Mouse (Mus musculus) cortical plate, adult 2 months (tissue): ENCODE measurements around the gene Plg. TPM values are rescaled to one million over a fixed set of nuclear protein-coding genes. Genes with fewer than 3 reads are reported as not detected.
A peak's percentile ranks its signal among the peaks of the same experiment; 100 is the strongest.

Source experiments
- H3K27ac ChIP-seq: fragments of 200-500 bp; 2 replicates; pipeline ENCODE4 v1.5.1; 2012; ENCODE audit warnings: low read length, control low read depth, inconsistent platforms; ENCODE audit not compliant: insufficient read depth
- H3K4me1 ChIP-seq: fragments of 200-500 bp; 2 replicates; pipeline ENCODE4 v1.6.1; 2011; ENCODE audit warnings: low read length; ENCODE audit not compliant: control insufficient read depth, insufficient read depth
- H3K4me3 ChIP-seq: fragments of 200-500 bp; 2 replicates; pipeline ENCODE4 v1.5.1; 2011; ENCODE audit warnings: mild to moderate bottlenecking, low read length, control low read depth; ENCODE audit not compliant: insufficient read depth
- CTCF ChIP-seq: fragments of 200-500 bp; IDR thresholded peaks from 2 replicates; pipeline ENCODE4 v1.5.1; 2011; ENCODE audit warnings: mild to moderate bottlenecking, control low read depth, low read length; ENCODE audit not compliant: insufficient read depth; ENCODE audit errors: extremely low read depth
- POLR2A ChIP-seq: fragments of 200-500 bp; IDR thresholded peaks from 2 replicates; pipeline ENCODE4 v1.6.1; 2011; ENCODE audit warnings: mild to moderate bottlenecking, low read length, control low read depth; ENCODE audit not compliant: insufficient read depth; ENCODE audit errors: extremely low read depth
- polyA plus RNA-seq: library from polyadenylated mRNA; depleted of rRNA; stranded (reverse); fragments of >200 nt; gene quantifications from 2 replicates; pipeline ENCODE4 v1.2.3, GENCODE M21; 2012; rRNA removed

The Plg gene
- polyA plus RNA-seq, 1 experiment = 0.10 TPM

DNA sequence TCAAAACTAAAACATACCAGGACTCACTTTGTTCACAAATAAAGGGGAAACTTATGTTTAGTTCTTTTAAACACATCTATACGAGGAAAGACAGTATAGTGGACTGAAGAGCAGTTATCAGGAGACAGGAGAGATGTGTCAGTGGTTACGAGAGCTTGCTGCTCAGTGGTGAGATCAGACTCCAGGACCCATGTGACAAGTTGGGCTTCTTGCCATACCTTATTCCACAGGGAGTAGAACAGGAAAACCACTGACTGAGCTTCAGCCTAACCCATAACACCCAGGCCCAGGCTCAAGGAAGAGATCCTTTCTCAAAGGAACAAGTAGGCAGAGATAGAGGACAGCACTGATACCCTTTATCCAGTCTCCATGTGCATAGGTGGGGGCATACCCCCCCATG, 66.2 kb downstream of the Plg start:
- Histone ChIP-seq H3K4me1 (no peaks in the 10 kb centered on the region), H3K27ac (no peak overlapping the region), H3K4me3 (no peak overlapping the region)
- TF ChIP-seq CTCF = no peak
- TF ChIP-seq POLR2A = no peak

- Histone ChIP-seq H3K4me3 (no peak overlapping the region), H3K27ac (no peak overlapping the region), H3K4me1 (no peaks in the 10 kb centered on the region)
- TF ChIP-seq POLR2A (no peak), CTCF (peak; percentile 25; the same call in 1 of the 2 replicates)
Observed at GRCm38 (mm10) chr17:12451234-12451633, 72.8 kb downstream of the Plg start.

- TF ChIP-seq POLR2A (no peak), CTCF (no peak)
- Histone ChIP-seq H3K27ac (no peak overlapping the region), H3K4me1 (no peaks in the 10 kb centered on the region), H3K4me3 (no peak overlapping the region)
Observed at GRCm38 (mm10) chr17:12452862-12453531, 74.6 kb downstream of the Plg start.

DNA sequence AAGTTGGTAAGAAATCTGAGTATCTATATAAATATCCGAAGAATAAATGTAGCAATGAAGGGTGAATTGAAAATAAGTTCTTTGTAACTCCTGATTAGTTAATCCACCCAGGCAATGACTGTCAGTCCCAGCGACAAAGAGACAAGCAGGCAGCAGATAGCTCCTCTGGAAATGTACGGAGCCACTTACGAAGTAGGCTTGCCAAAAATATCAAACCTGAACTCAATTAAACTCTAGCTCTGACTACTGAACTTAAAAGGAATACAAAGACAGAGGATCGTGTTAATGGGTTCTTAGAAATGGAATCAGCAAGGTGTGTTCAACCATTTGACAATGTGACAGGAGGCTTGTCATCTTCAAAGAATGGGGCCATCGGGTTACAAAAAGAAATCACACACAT, 75.3 kb downstream of the Plg start:
- Histone ChIP-seq H3K4me1 (no peaks in the 10 kb centered on the region), H3K27ac (no peak overlapping the region), H3K4me3 (no peak overlapping the region)
- TF ChIP-seq POLR2A (no peak), CTCF (no peak)

GRCm38 (mm10) chr17:12455143-12455790, 76.9 kb downstream of the Plg start:
- Histone ChIP-seq H3K4me1 (no peaks in the 10 kb centered on the region), H3K4me3 (no peak overlapping the region), H3K27ac (no peak overlapping the region)
- TF ChIP-seq CTCF (peak; percentile 50), POLR2A (no peak)

DNA sequence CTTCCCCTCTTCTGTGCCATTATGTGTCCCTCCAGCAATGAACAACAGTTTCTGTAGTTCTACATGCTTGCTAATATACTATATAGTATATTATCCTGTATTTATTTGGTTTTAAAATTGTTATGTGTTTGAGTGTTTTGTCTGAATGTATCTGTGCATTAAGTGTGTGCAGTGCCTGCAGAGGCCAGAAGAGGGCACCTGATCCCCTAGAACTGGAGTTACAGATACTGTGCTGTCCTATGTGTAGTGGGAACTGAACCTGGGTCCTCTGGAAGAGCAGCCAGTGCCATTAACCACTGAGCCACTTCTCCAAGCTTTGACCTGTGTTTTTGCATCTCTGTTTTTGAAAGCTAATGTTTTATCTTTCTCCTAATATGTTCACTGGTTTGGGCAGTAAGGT, 82.8 kb downstream of the Plg start:
- TF ChIP-seq CTCF = no peak
- TF ChIP-seq POLR2A = no peak
- H3K27ac ChIP-seq = no peak overlapping the region
- no peak overlapping the region for H3K4me3 ChIP-seq
- 0 out of 2 replicates have a peak, but pooled peaks cover 2% of the 10 kb centered on the region for H3K4me1 ChIP-seq

GRCm38 (mm10) chr17:12466501-12467000, 88.1 kb downstream of the Plg start:
- H3K4me1 ChIP-seq = peaks cover 4% of the 10 kb centered on the region; the same call in 1 of the 2 replicates
- no peak overlapping the region for H3K27ac ChIP-seq
- no peak overlapping the region for H3K4me3 ChIP-seq
- TF ChIP-seq POLR2A = no peak
- no peak for TF ChIP-seq CTCF

DNA sequence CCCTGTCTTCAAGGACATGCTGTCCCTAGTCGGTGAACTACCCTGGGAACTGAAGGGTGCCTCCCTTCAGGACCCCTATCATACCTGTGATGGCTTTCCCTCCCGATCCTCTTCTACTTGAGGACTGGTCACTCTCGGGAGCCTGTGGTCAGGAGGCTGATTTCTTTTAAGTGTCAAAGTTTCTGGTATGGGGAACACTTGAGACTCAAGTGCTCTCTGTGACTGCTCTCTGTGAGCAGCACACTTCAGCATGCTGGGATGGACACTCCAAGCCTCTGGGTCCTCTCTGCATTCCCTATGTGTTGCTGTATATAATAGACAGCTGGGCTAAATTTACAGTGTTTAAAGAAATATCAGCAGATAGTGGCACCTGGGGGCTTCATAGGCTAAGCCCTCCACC, 89.2 kb downstream of the Plg start:
- Histone ChIP-seq H3K27ac (no peak overlapping the region), H3K4me3 (no peak overlapping the region), H3K4me1 (peaks cover 4% of the 10 kb centered on the region; the same call in 1 of the 2 replicates)
- TF ChIP-seq CTCF (no peak), POLR2A (no peak)

GRCm38 (mm10) chr17:12468745-12469144, 90.3 kb downstream of the Plg start:
- H3K27ac ChIP-seq = no peak overlapping the region

More at GRCm38 (mm10) chr17:12468745-12469144, 90.3 kb downstream of the Plg start:
- peaks cover 4% of the 10 kb centered on the region; the same call in 1 of the 2 replicates for H3K4me1 ChIP-seq
- no peak overlapping the region for H3K4me3 ChIP-seq
- TF ChIP-seq CTCF = no peak
- no peak for TF ChIP-seq POLR2A

Other genes starting within 250 kb of the Plg start
- 25.4 and 28.1 TPM in 2 replicates for gene Map3k4, start 59.8 kb upstream of the Plg start, polyA plus RNA-seq
- 0.95 and 1.5 TPM in 2 replicates for gene Slc22a3, start 129.1 kb downstream of the Plg start, polyA plus RNA-seq
- gene Slc22a2, start 205.5 kb downstream of the Plg start, polyA plus RNA-seq = 1.0 and 1.2 TPM in 2 replicates